ENCODE assay signal across 25 mouse cellular contexts in the genomic region with DNA sequence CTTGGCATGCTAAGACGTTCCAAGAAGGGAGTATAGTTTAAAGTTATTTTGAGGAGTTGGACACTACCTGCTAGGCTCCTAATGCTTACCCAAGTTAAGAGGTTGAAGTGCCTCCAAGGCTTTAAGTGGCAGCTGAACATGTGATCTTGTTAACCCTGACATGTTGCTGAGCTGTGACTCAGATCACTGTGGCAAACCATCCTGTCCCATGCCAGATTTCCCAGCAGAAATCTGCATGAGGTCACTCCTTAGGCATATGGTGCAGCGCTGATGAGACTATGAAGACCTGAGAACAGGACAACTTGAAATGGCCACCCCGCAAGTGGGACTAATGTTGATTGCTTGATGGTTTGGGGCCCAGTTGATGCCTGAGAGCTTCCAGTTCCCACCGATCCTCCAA. TPM values are rescaled to one million over a fixed set of nuclear protein-coding genes. Genes with fewer than 3 reads are reported as not detected.
A peak's percentile ranks its signal among the peaks of the same experiment; 100 is the strongest.
DNase-seq lines count a peak whose midpoint lies in the region; ATAC-seq lines count a peak whose summit lies in the region.
"Had no signal": no experiment of that assay in that cellular context is flagged by ENCODE, and none has a peak within 500 bp of the region (broad histone marks: within the 10 kb centered on the region; RNA-seq: fewer than 3 reads in every experiment).

No protein-coding gene starts in this region.

- H3K4me3 ChIP-seq in heart, embryonic 15.5 days: no peak overlapping the region
- H3K4me3 ChIP-seq: embryonic facial prominence, embryonic 10.5 days; forebrain, embryonic 10.5 days; heart, embryonic 12.5 days; hindbrain, embryonic 15.5 days; midbrain, embryonic 10.5 days; neural tube, embryonic 15.5 days; stomach, embryonic 15.5 days had no signal

- ATAC-seq in heart, embryonic 15.5 days (replicated peaks; ENCODE audit: insufficient number of reproducible peaks, insufficient read depth, low FRiP score, low read depth): 0 out of 2 replicates have a peak, but pooled peaks have one; percentile 22
- no peak for ATAC-seq in frontal cortex, adult (ENCODE audit: low TSS enrichment)
- ATAC-seq: activated CD4-positive, CD25-positive, alpha-beta regulatory T cell, adult 4 months; forebrain, embryonic 16.5 days; midbrain, embryonic 16.5 days had no signal

- no peaks in the 10 kb centered on the region for H3K9me3 ChIP-seq in heart, embryonic 15.5 days (replicated peaks)
- H3K9me3 ChIP-seq: embryonic facial prominence, embryonic 10.5 days; forebrain, embryonic 10.5 days; heart, embryonic 12.5 days; hindbrain, embryonic 15.5 days; midbrain, embryonic 10.5 days; neural tube, embryonic 15.5 days; stomach, embryonic 15.5 days had no signal

- H3K4me1 ChIP-seq in heart, embryonic 15.5 days (replicated peaks): peaks cover 33% of the 10 kb centered on the region

- 0 out of 2 replicates have a peak overlapping the region, but pooled peaks have one; percentile 24 for H3K27ac ChIP-seq in heart, embryonic 15.5 days
- H3K27ac ChIP-seq: embryonic facial prominence, embryonic 10.5 days; forebrain, embryonic 10.5 days; hindbrain, embryonic 15.5 days; kidney, postnatal 0 days; midbrain, embryonic 10.5 days; neural tube, embryonic 15.5 days; stomach, embryonic 15.5 days had no signal

- peak; percentile 51 for DNase-seq in adrenal gland, postnatal 14 days
- DNase-seq in adrenal gland, postnatal 25 days: no peak
- no peak for DNase-seq in heart, adult 8-10 months (ENCODE audit: low spot score)
- peak; percentile 70 for DNase-seq in 3T3-L1 (ENCODE audit: low read depth, low spot score)
- peak; percentile 57 for DNase-seq in lung, postnatal 25 days (ENCODE audit: low spot score)
- DNase-seq in kidney, postnatal 14 days: no peak
- DNase-seq: cerebellum, adult 8-10 months; kidney, adult 2 months; right cerebral cortex, adult 18-20 months; right cerebral cortex, postnatal 4 days; thymus, postnatal 4 days had no signal

- 64% methylated on average over 4 of the region's 4 CpGs for WGBS in heart, embryonic 15.5 days

- H3K9ac ChIP-seq in heart, embryonic 15.5 days: no peak overlapping the region
- H3K9ac ChIP-seq: heart, embryonic 12.5 days; hindbrain, embryonic 15.5 days; neural tube, embryonic 15.5 days; stomach, embryonic 15.5 days had no signal

- no peaks in the 10 kb centered on the region for H3K27me3 ChIP-seq in heart, embryonic 15.5 days
- H3K27me3 ChIP-seq: heart, embryonic 12.5 days; hindbrain, embryonic 15.5 days; neural tube, embryonic 15.5 days; stomach, embryonic 15.5 days had no signal

- no peak overlapping the region for H3K4me2 ChIP-seq in heart, embryonic 15.5 days
- H3K4me2 ChIP-seq: heart, embryonic 12.5 days; hindbrain, embryonic 15.5 days; neural tube, embryonic 15.5 days; stomach, embryonic 15.5 days had no signal

- no peaks in the 10 kb centered on the region for H3K36me3 ChIP-seq in heart, embryonic 15.5 days
- H3K36me3 ChIP-seq: heart, embryonic 12.5 days; hindbrain, embryonic 15.5 days; neural tube, embryonic 15.5 days; stomach, embryonic 15.5 days had no signal

RNA-seq across cellular contexts. Expression of gene Zfp462, which starts 27.2 kb away (rescaled TPM):
- 46.8 and 48.8 TPM in 2 replicates for total RNA-seq in adrenal gland, postnatal 14 days (2021)
- 45.3 and 51.6 TPM in 2 replicates for total RNA-seq in adrenal gland, postnatal 25 days (2021)
- 1.8 and 2.0 TPM in 2 replicates for polyA plus RNA-seq in heart, embryonic 15.5 days (2015; fragmentation: Nextera tagmentation; extraction: Ambion mirVana)
- total RNA-seq in heart, adult 8-10 months (2022): 1 to 10 TPM; 4.4 to 7.8 (median 6.4) TPM
- total RNA-seq: MEL had no signal

Comparison
In these comparisons a context has a peak if more than half of its experiments do, and no peak if none do; other contexts are left out.
1. DNase-seq: peak in adrenal gland, postnatal 14 days (single experiment), 3T3-L1 (single experiment) and lung, postnatal 25 days (single experiment); none in adrenal gland, postnatal 25 days (single experiment), heart, adult 8-10 months (single experiment) and kidney, postnatal 14 days (single experiment).